Mouse (Mus musculus): Measurements from ENCODE around the gene P2ry13. TPM values are rescaled to one million over a fixed set of nuclear protein-coding genes. Genes with fewer than 3 reads are reported as not detected.
A peak's percentile ranks its signal among the peaks of the same experiment; 100 is the strongest.

The P2ry13 gene
- 0.85 and 1.1 TPM in 2 replicates for polyA plus RNA-seq (2015; fragmentation: Nextera tagmentation; extraction: Ambion mirVana)

GRCm38 (mm10) chr3:59210727-59211126 is at the start of gene P2ry13:
Gene P2ry13 (minus strand): TSS chr3:59210882.
- no peaks in the 10 kb centered on the region for H3K9me3 ChIP-seq (replicated peaks; ENCODE audit: control insufficient read depth, low read length)
- WGBS = 86% methylated on average over 6 of the region's 6 CpGs

GRCm38 (mm10) chr3:59257740-59258664 is 47.3 kb upstream of the P2ry13 start:
- Histone ChIP-seq H3K4me3 (ENCODE audit: low read length) (no peak overlapping the region), H3K4me1 (ENCODE audit: control insufficient read depth, insufficient read depth, low read length) (no peaks in the 10 kb centered on the region), H3K27me3 (ENCODE audit: control insufficient read depth, insufficient read depth, low read length) (no peaks in the 10 kb centered on the region), H3K4me2 (ENCODE audit: low read depth, low read length) (no peak overlapping the region), H3K9ac (ENCODE audit: low read length) (no peak overlapping the region), H3K9me3 (replicated peaks; ENCODE audit: control insufficient read depth, low read length) (no peaks in the 10 kb centered on the region), H3K27ac (ENCODE audit: low read length) (no peak overlapping the region), H3K36me3 (ENCODE audit: control insufficient read depth, insufficient read depth) (no peaks in the 10 kb centered on the region)
- 76% methylated on average over 20 of the region's 20 CpGs for WGBS
- peak; percentile 61 for ATAC-seq (replicated peaks; ENCODE audit: extremely low read depth, insufficient read depth, low FRiP score)

More at GRCm38 (mm10) chr3:59210727-59211126, at the start of gene P2ry13:
- Histone ChIP-seq H3K27me3 (ENCODE audit: control insufficient read depth, insufficient read depth, low read length) (no peaks in the 10 kb centered on the region), H3K4me2 (ENCODE audit: low read depth, low read length) (no peak within 1 kb of the TSS), H3K4me3 (ENCODE audit: low read length) (no peak within 1 kb of the TSS), H3K27ac (ENCODE audit: low read length) (no peak within 1 kb of the TSS), H3K4me1 (ENCODE audit: control insufficient read depth, insufficient read depth, low read length) (peaks cover 8% of the 10 kb centered on the region), H3K36me3 (ENCODE audit: control insufficient read depth, insufficient read depth) (no peaks in the 10 kb centered on the region), H3K9ac (ENCODE audit: low read length) (no peak within 1 kb of the TSS)
- no peak for ATAC-seq (replicated peaks; ENCODE audit: extremely low read depth, insufficient read depth, low FRiP score)

- no peaks in the 10 kb centered on the region for H3K4me1 ChIP-seq (ENCODE audit: control insufficient read depth, insufficient read depth, low read length)
- no peak for ATAC-seq (replicated peaks; ENCODE audit: extremely low read depth, insufficient read depth, low FRiP score)
- H3K9me3 ChIP-seq (replicated peaks; ENCODE audit: control insufficient read depth, low read length) = no peaks in the 10 kb centered on the region
- no peaks in the 10 kb centered on the region for H3K36me3 ChIP-seq (ENCODE audit: control insufficient read depth, insufficient read depth)
- 91% methylated on average over 1 of the region's 1 CpGs for WGBS
- H3K4me3 ChIP-seq (ENCODE audit: low read length) = no peak overlapping the region
- H3K27me3 ChIP-seq (ENCODE audit: control insufficient read depth, insufficient read depth, low read length) = no peaks in the 10 kb centered on the region
- H3K9ac ChIP-seq (ENCODE audit: low read length) = no peak overlapping the region
- no peak overlapping the region for H3K4me2 ChIP-seq (ENCODE audit: low read depth, low read length)
- no peak overlapping the region for H3K27ac ChIP-seq (ENCODE audit: low read length)
These were observed 39.8 kb upstream of the P2ry13 start for GRCm38 (mm10) chr3:59250454-59250853.

GRCm38 (mm10) chr3:59248031-59248430 is 37.3 kb upstream of the P2ry13 start:
- H3K4me1 ChIP-seq (ENCODE audit: control insufficient read depth, insufficient read depth, low read length) = peaks cover 9% of the 10 kb centered on the region
- no peak overlapping the region for H3K4me2 ChIP-seq (ENCODE audit: low read depth, low read length)
- H3K36me3 ChIP-seq (ENCODE audit: control insufficient read depth, insufficient read depth) = no peaks in the 10 kb centered on the region
- no peak overlapping the region for H3K4me3 ChIP-seq (ENCODE audit: low read length)
- no peak overlapping the region for H3K9ac ChIP-seq (ENCODE audit: low read length)
- no peaks in the 10 kb centered on the region for H3K27me3 ChIP-seq (ENCODE audit: control insufficient read depth, insufficient read depth, low read length)
- no peaks in the 10 kb centered on the region for H3K9me3 ChIP-seq (replicated peaks; ENCODE audit: control insufficient read depth, low read length)
- no peak for ATAC-seq (replicated peaks; ENCODE audit: extremely low read depth, insufficient read depth, low FRiP score)
- H3K27ac ChIP-seq (ENCODE audit: low read length) = no peak overlapping the region
- 87% methylated on average over 6 of the region's 6 CpGs for WGBS

GRCm38 (mm10) chr3:59243384-59243783 is 32.7 kb upstream of the P2ry13 start:
- Histone ChIP-seq H3K27me3 (ENCODE audit: control insufficient read depth, insufficient read depth, low read length) (no peaks in the 10 kb centered on the region), H3K9me3 (replicated peaks; ENCODE audit: control insufficient read depth, low read length) (no peaks in the 10 kb centered on the region), H3K9ac (ENCODE audit: low read length) (no peak overlapping the region), H3K4me1 (ENCODE audit: control insufficient read depth, insufficient read depth, low read length) (peaks cover 11% of the 10 kb centered on the region), H3K27ac (ENCODE audit: low read length) (peak overlapping the region; percentile 23; the same call in 1 of the 2 replicates), H3K36me3 (ENCODE audit: control insufficient read depth, insufficient read depth) (no peaks in the 10 kb centered on the region), H3K4me2 (ENCODE audit: low read depth, low read length) (no peak overlapping the region), H3K4me3 (ENCODE audit: low read length) (no peak overlapping the region)
- WGBS = 40% methylated on average over 6 of the region's 6 CpGs
- ATAC-seq (replicated peaks; ENCODE audit: extremely low read depth, insufficient read depth, low FRiP score) = no peak

- Histone ChIP-seq H3K27me3 (ENCODE audit: control insufficient read depth, insufficient read depth, low read length) (no peaks in the 10 kb centered on the region), H3K4me1 (ENCODE audit: control insufficient read depth, insufficient read depth, low read length) (peaks cover 3% of the 10 kb centered on the region; the same call in 1 of the 2 replicates), H3K9ac (ENCODE audit: low read length) (no peak overlapping the region), H3K4me2 (ENCODE audit: low read depth, low read length) (no peak overlapping the region), H3K9me3 (replicated peaks; ENCODE audit: control insufficient read depth, low read length) (no peaks in the 10 kb centered on the region), H3K36me3 (ENCODE audit: control insufficient read depth, insufficient read depth) (no peaks in the 10 kb centered on the region), H3K4me3 (ENCODE audit: low read length) (no peak overlapping the region), H3K27ac (ENCODE audit: low read length) (no peak overlapping the region)
- 70% methylated on average over 5 of the region's 5 CpGs for WGBS
- ATAC-seq (replicated peaks; ENCODE audit: extremely low read depth, insufficient read depth, low FRiP score) = peak; percentile 70; the same call in 1 of the 2 replicates
These were observed 24.2 kb upstream of the P2ry13 start for GRCm38 (mm10) chr3:59234878-59235277.

GRCm38 (mm10) chr3:59230912-59231311 is 20.2 kb upstream of the P2ry13 start:
- Histone ChIP-seq H3K4me1 (ENCODE audit: control insufficient read depth, insufficient read depth, low read length) (peaks cover 16% of the 10 kb centered on the region), H3K9me3 (replicated peaks; ENCODE audit: control insufficient read depth, low read length) (no peaks in the 10 kb centered on the region), H3K27ac (ENCODE audit: low read length) (no peak overlapping the region), H3K27me3 (ENCODE audit: control insufficient read depth, insufficient read depth, low read length) (no peaks in the 10 kb centered on the region), H3K4me2 (ENCODE audit: low read depth, low read length) (no peak overlapping the region), H3K9ac (ENCODE audit: low read length) (no peak overlapping the region), H3K4me3 (ENCODE audit: low read length) (no peak overlapping the region), H3K36me3 (ENCODE audit: control insufficient read depth, insufficient read depth) (no peaks in the 10 kb centered on the region)
- WGBS = 41% methylated on average over 3 of the region's 3 CpGs
- ATAC-seq (replicated peaks; ENCODE audit: extremely low read depth, insufficient read depth, low FRiP score) = no peak

- peak; percentile 69 for ATAC-seq (replicated peaks; ENCODE audit: extremely low read depth, insufficient read depth, low FRiP score)
- no peaks in the 10 kb centered on the region for H3K9me3 ChIP-seq (replicated peaks; ENCODE audit: control insufficient read depth, low read length)
- H3K4me3 ChIP-seq (ENCODE audit: low read length) = peak overlapping the region; percentile 10; the same call in 1 of the 2 replicates
- peaks cover 16% of the 10 kb centered on the region for H3K4me1 ChIP-seq (ENCODE audit: control insufficient read depth, insufficient read depth, low read length)
- H3K4me2 ChIP-seq (ENCODE audit: low read depth, low read length) = peak overlapping the region; percentile 39
- no peaks in the 10 kb centered on the region for H3K36me3 ChIP-seq (ENCODE audit: control insufficient read depth, insufficient read depth)
- no peaks in the 10 kb centered on the region for H3K27me3 ChIP-seq (ENCODE audit: control insufficient read depth, insufficient read depth, low read length)
- WGBS = 22% methylated on average over 10 of the region's 10 CpGs
- peak overlapping the region; percentile 60 for H3K27ac ChIP-seq (ENCODE audit: low read length)
- H3K9ac ChIP-seq (ENCODE audit: low read length) = no peak overlapping the region
These were observed 18.3 kb upstream of the P2ry13 start for GRCm38 (mm10) chr3:59228730-59229551.

All from heart, embryonic 16.5 days (tissue).